Mouse (Mus musculus) bone marrow macrophage, adult 2 months (primary cell): ENCODE data around the gene Syk.

Experiments used
- CTCF ChIP-seq: IDR thresholded peaks from 2 replicates; pipeline ENCODE4 v1.5.1; 2012; ENCODE audit warnings: low read depth, mild to moderate bottlenecking, low read length, moderate library complexity
- POLR2A ChIP-seq: IDR thresholded peaks from 2 replicates; pipeline ENCODE4 v1.6.1; 2012; ENCODE audit warnings: mild to moderate bottlenecking, low read depth, low read length, borderline replicate concordance

DNA sequence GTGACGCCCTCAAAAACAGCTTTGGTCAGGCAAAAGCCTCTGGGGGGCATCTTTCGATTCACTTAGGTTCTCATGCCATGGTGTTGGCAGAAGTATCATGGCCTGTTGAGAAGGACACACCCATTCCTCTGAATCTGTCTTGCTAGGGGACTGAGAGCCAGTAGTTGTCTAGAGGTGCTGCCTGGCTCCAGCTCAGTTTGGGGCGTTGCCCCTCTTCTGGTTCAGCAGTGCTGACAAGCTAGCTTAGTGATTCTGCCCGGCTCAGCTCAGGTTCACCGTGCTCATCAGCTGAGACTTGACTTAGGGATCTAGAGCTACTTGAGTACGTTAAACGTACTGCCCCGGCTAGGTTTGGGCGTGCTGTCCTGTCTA, 481 bp upstream of the Syk start:
- no peak for TF ChIP-seq CTCF
- no peak for TF ChIP-seq POLR2A
